Mouse (Mus musculus): ENCODE results near the gene Rec114. TPM values are rescaled to one million over a fixed set of nuclear protein-coding genes. Genes with fewer than 3 reads are reported as not detected.

Gene Rec114
- polyA plus RNA-seq, 1 experiment from 2014 or later, result 1.7 TPM

- Histone ChIP-seq H3K9ac (replicated peaks; ENCODE audit: low read length) (no peak overlapping the region), H3K4me1 (ENCODE audit: control insufficient read depth, insufficient read depth, low read length) (no peaks in the 10 kb centered on the region), H3K4me2 (ENCODE audit: low read length) (no peak overlapping the region), H3K4me3 (replicated peaks; ENCODE audit: low read depth, low read length) (no peak overlapping the region), H3K9me3 (ENCODE audit: control insufficient read depth, low read length) (no peaks in the 10 kb centered on the region), H3K27ac (replicated peaks; ENCODE audit: low read depth, low read length) (no peak overlapping the region), H3K27me3 (ENCODE audit: control insufficient read depth, insufficient read depth, low read length) (no peaks in the 10 kb centered on the region), H3K36me3 (ENCODE audit: control insufficient read depth, insufficient read depth, low read length) (no peaks in the 10 kb centered on the region)
- DNase-seq (no peak), ATAC-seq (ENCODE audit: low FRiP score, low TSS enrichment) (no peak)
- 71% methylated on average over 11 of the region's 11 CpGs for WGBS
Measured at GRCm38 (mm10) chr9:58723165-58723564, 20.6 kb downstream of the Rec114 start.

GRCm38 (mm10) chr9:58722151-58722550 lies 21.6 kb downstream of the Rec114 start:
- no peak for DNase-seq
- H3K9me3 ChIP-seq (ENCODE audit: control insufficient read depth, low read length), result no peaks in the 10 kb centered on the region
- ATAC-seq (ENCODE audit: low FRiP score, low TSS enrichment), result no peak
- H3K9ac ChIP-seq (replicated peaks; ENCODE audit: low read length), result no peak overlapping the region
- H3K36me3 ChIP-seq (ENCODE audit: control insufficient read depth, insufficient read depth, low read length), result no peaks in the 10 kb centered on the region
- no peak overlapping the region for H3K4me3 ChIP-seq (replicated peaks; ENCODE audit: low read depth, low read length)
- H3K4me2 ChIP-seq (ENCODE audit: low read length), result no peak overlapping the region
- no peaks in the 10 kb centered on the region for H3K27me3 ChIP-seq (ENCODE audit: control insufficient read depth, insufficient read depth, low read length)
- WGBS, result 84% methylated on average over 5 of the region's 5 CpGs
- H3K27ac ChIP-seq (replicated peaks; ENCODE audit: low read depth, low read length), result no peak overlapping the region
- H3K4me1 ChIP-seq (ENCODE audit: control insufficient read depth, insufficient read depth, low read length), result no peaks in the 10 kb centered on the region

- H3K4me1 ChIP-seq (ENCODE audit: control insufficient read depth, insufficient read depth, low read length), result no peaks in the 10 kb centered on the region
- H3K9me3 ChIP-seq (ENCODE audit: control insufficient read depth, low read length), result no peaks in the 10 kb centered on the region
- DNase-seq (peak; percentile 15), ATAC-seq (ENCODE audit: low FRiP score, low TSS enrichment) (no peak)
- H3K36me3 ChIP-seq (ENCODE audit: control insufficient read depth, insufficient read depth, low read length), result no peaks in the 10 kb centered on the region
- H3K9ac ChIP-seq (replicated peaks; ENCODE audit: low read length), result no peak overlapping the region
- H3K27me3 ChIP-seq (ENCODE audit: control insufficient read depth, insufficient read depth, low read length), result no peaks in the 10 kb centered on the region
- H3K4me2 ChIP-seq (ENCODE audit: low read length), result no peak overlapping the region
- WGBS, result 37% methylated on average over 7 of the region's 7 CpGs
- H3K4me3 ChIP-seq (replicated peaks; ENCODE audit: low read depth, low read length), result no peak overlapping the region
- H3K27ac ChIP-seq (replicated peaks; ENCODE audit: low read depth, low read length), result no peak overlapping the region
Measured at GRCm38 (mm10) chr9:58721021-58721420, 22.7 kb downstream of the Rec114 start.

- ATAC-seq (ENCODE audit: low FRiP score, low TSS enrichment), result no peak
- Histone ChIP-seq H3K27me3 (ENCODE audit: control insufficient read depth, insufficient read depth, low read length) (no peaks in the 10 kb centered on the region), H3K27ac (replicated peaks; ENCODE audit: low read depth, low read length) (no peak overlapping the region), H3K4me1 (ENCODE audit: control insufficient read depth, insufficient read depth, low read length) (no peaks in the 10 kb centered on the region), H3K9me3 (ENCODE audit: control insufficient read depth, low read length) (no peaks in the 10 kb centered on the region), H3K4me2 (ENCODE audit: low read length) (no peak overlapping the region), H3K4me3 (replicated peaks; ENCODE audit: low read depth, low read length) (no peak overlapping the region), H3K9ac (replicated peaks; ENCODE audit: low read length) (no peak overlapping the region), H3K36me3 (ENCODE audit: control insufficient read depth, insufficient read depth, low read length) (no peaks in the 10 kb centered on the region)
- no peak for DNase-seq
- 76% methylated on average over 4 of the region's 4 CpGs for WGBS
Measured at GRCm38 (mm10) chr9:58720167-58720566, 23.6 kb downstream of the Rec114 start.

- DNase-seq (no peak), ATAC-seq (ENCODE audit: low FRiP score, low TSS enrichment) (no peak)
- H3K4me2 ChIP-seq (ENCODE audit: low read length), result no peak overlapping the region
- H3K36me3 ChIP-seq (ENCODE audit: control insufficient read depth, insufficient read depth, low read length), result no peaks in the 10 kb centered on the region
- no peak overlapping the region for H3K4me3 ChIP-seq (replicated peaks; ENCODE audit: low read depth, low read length)
- no peaks in the 10 kb centered on the region for H3K9me3 ChIP-seq (ENCODE audit: control insufficient read depth, low read length)
- 65% methylated on average over 5 of the region's 5 CpGs for WGBS
- no peaks in the 10 kb centered on the region for H3K4me1 ChIP-seq (ENCODE audit: control insufficient read depth, insufficient read depth, low read length)
- H3K27me3 ChIP-seq (ENCODE audit: control insufficient read depth, insufficient read depth, low read length), result no peaks in the 10 kb centered on the region
- H3K9ac ChIP-seq (replicated peaks; ENCODE audit: low read length), result no peak overlapping the region
- no peak overlapping the region for H3K27ac ChIP-seq (replicated peaks; ENCODE audit: low read depth, low read length)
Measured at GRCm38 (mm10) chr9:58719471-58719870, 24.3 kb downstream of the Rec114 start.

- DNase-seq (no peak), ATAC-seq (ENCODE audit: low FRiP score, low TSS enrichment) (no peak)
- 93% methylated on average over 3 of the region's 3 CpGs for WGBS
- H3K4me1 ChIP-seq (ENCODE audit: control insufficient read depth, insufficient read depth, low read length), result no peaks in the 10 kb centered on the region
- no peak overlapping the region for H3K9ac ChIP-seq (replicated peaks; ENCODE audit: low read length)
- H3K9me3 ChIP-seq (ENCODE audit: control insufficient read depth, low read length), result no peaks in the 10 kb centered on the region
- H3K27me3 ChIP-seq (ENCODE audit: control insufficient read depth, insufficient read depth, low read length), result no peaks in the 10 kb centered on the region
- no peak overlapping the region for H3K27ac ChIP-seq (replicated peaks; ENCODE audit: low read depth, low read length)
- no peak overlapping the region for H3K4me2 ChIP-seq (ENCODE audit: low read length)
- no peaks in the 10 kb centered on the region for H3K36me3 ChIP-seq (ENCODE audit: control insufficient read depth, insufficient read depth, low read length)
- no peak overlapping the region for H3K4me3 ChIP-seq (replicated peaks; ENCODE audit: low read depth, low read length)
Measured at GRCm38 (mm10) chr9:58718964-58719363, 24.8 kb downstream of the Rec114 start.

- 74% methylated on average over 2 of the region's 2 CpGs for WGBS
- no peak overlapping the region for H3K4me3 ChIP-seq (replicated peaks; ENCODE audit: low read depth, low read length)
- no peaks in the 10 kb centered on the region for H3K36me3 ChIP-seq (ENCODE audit: control insufficient read depth, insufficient read depth, low read length)
- H3K27me3 ChIP-seq (ENCODE audit: control insufficient read depth, insufficient read depth, low read length), result no peaks in the 10 kb centered on the region
- H3K9me3 ChIP-seq (ENCODE audit: control insufficient read depth, low read length), result no peaks in the 10 kb centered on the region
- H3K9ac ChIP-seq (replicated peaks; ENCODE audit: low read length), result no peak overlapping the region
- DNase-seq, result no peak
- no peaks in the 10 kb centered on the region for H3K4me1 ChIP-seq (ENCODE audit: control insufficient read depth, insufficient read depth, low read length)
- H3K27ac ChIP-seq (replicated peaks; ENCODE audit: low read depth, low read length), result no peak overlapping the region
- no peak overlapping the region for H3K4me2 ChIP-seq (ENCODE audit: low read length)
- no peak for ATAC-seq (ENCODE audit: low FRiP score, low TSS enrichment)
Measured at GRCm38 (mm10) chr9:58716886-58717285, 26.9 kb downstream of the Rec114 start.

- Histone ChIP-seq H3K36me3 (ENCODE audit: control insufficient read depth, insufficient read depth, low read length) (no peaks in the 10 kb centered on the region), H3K4me2 (ENCODE audit: low read length) (no peak overlapping the region), H3K4me1 (ENCODE audit: control insufficient read depth, insufficient read depth, low read length) (no peaks in the 10 kb centered on the region), H3K27me3 (ENCODE audit: control insufficient read depth, insufficient read depth, low read length) (no peaks in the 10 kb centered on the region), H3K4me3 (replicated peaks; ENCODE audit: low read depth, low read length) (no peak overlapping the region), H3K27ac (replicated peaks; ENCODE audit: low read depth, low read length) (no peak overlapping the region), H3K9me3 (ENCODE audit: control insufficient read depth, low read length) (no peaks in the 10 kb centered on the region), H3K9ac (replicated peaks; ENCODE audit: low read length) (no peak overlapping the region)
- ATAC-seq (ENCODE audit: low FRiP score, low TSS enrichment), result no peak
- no peak for DNase-seq
- WGBS, result 74% methylated on average over 7 of the region's 7 CpGs
Measured at GRCm38 (mm10) chr9:58710642-58711041, 33.1 kb downstream of the Rec114 start.

- ATAC-seq (ENCODE audit: low FRiP score, low TSS enrichment), result no peak
- Histone ChIP-seq H3K27ac (replicated peaks; ENCODE audit: low read depth, low read length) (no peak overlapping the region), H3K4me1 (ENCODE audit: control insufficient read depth, insufficient read depth, low read length) (no peaks in the 10 kb centered on the region), H3K4me3 (replicated peaks; ENCODE audit: low read depth, low read length) (no peak overlapping the region), H3K27me3 (ENCODE audit: control insufficient read depth, insufficient read depth, low read length) (no peaks in the 10 kb centered on the region), H3K36me3 (ENCODE audit: control insufficient read depth, insufficient read depth, low read length) (no peaks in the 10 kb centered on the region), H3K4me2 (ENCODE audit: low read length) (no peak overlapping the region), H3K9me3 (ENCODE audit: control insufficient read depth, low read length) (no peaks in the 10 kb centered on the region), H3K9ac (replicated peaks; ENCODE audit: low read length) (no peak overlapping the region)
- 11% methylated on average over 2 of the region's 2 CpGs for WGBS
- peak; percentile 76 for DNase-seq
Measured at GRCm38 (mm10) chr9:58709939-58710338, 33.8 kb downstream of the Rec114 start.
